Mouse (Mus musculus): ENCODE data around the gene Ptdss2. TPM values are rescaled to one million over a fixed set of nuclear protein-coding genes. Genes with fewer than 3 reads are reported as not detected.

Gene Ptdss2
- polyA plus RNA-seq, 1 experiment from 2014 or later = 64.5 TPM

- H3K9me3 ChIP-seq (ENCODE audit: control insufficient read depth, low read length) = no peaks in the 10 kb centered on the region
- H3K4me3 ChIP-seq (ENCODE audit: low read depth, low read length) = no peak overlapping the region
- H3K36me3 ChIP-seq (ENCODE audit: control insufficient read depth, insufficient read depth, low read length) = peaks cover 80% of the 10 kb centered on the region
- H3K4me2 ChIP-seq (ENCODE audit: low read depth, low read length) = no peak overlapping the region
- H3K27ac ChIP-seq (replicated peaks; ENCODE audit: low read depth, low read length) = no peak overlapping the region
- DNase-seq (ENCODE audit: low spot score) (no peak), ATAC-seq (ENCODE audit: low read depth) (no peak)
- H3K9ac ChIP-seq (ENCODE audit: low read depth, low read length) = no peak overlapping the region
- WGBS = 79% methylated on average over 7 of the region's 9 CpGs
- no peaks in the 10 kb centered on the region for H3K27me3 ChIP-seq (replicated peaks; ENCODE audit: control insufficient read depth, insufficient read depth, low read length)
- no peaks in the 10 kb centered on the region for H3K4me1 ChIP-seq (ENCODE audit: control insufficient read depth, insufficient read depth, low read length)
Observed at GRCm38 (mm10) chr7:141155362-141155761, 33.2 kb downstream of the Ptdss2 start.

GRCm38 (mm10) chr7:141164397-141164796 lies 42.2 kb downstream of the Ptdss2 start:
- H3K9ac ChIP-seq (ENCODE audit: low read depth, low read length) = no peak overlapping the region
- no peak overlapping the region for H3K4me2 ChIP-seq (ENCODE audit: low read depth, low read length)
- ATAC-seq (ENCODE audit: low read depth) = no peak
- no peaks in the 10 kb centered on the region for H3K27me3 ChIP-seq (replicated peaks; ENCODE audit: control insufficient read depth, insufficient read depth, low read length)
- no peaks in the 10 kb centered on the region for H3K9me3 ChIP-seq (ENCODE audit: control insufficient read depth, low read length)
- no peak overlapping the region for H3K4me3 ChIP-seq (ENCODE audit: low read depth, low read length)
- peaks cover 59% of the 10 kb centered on the region for H3K36me3 ChIP-seq (ENCODE audit: control insufficient read depth, insufficient read depth, low read length)
- 94% methylated on average over 7 of the region's 7 CpGs for WGBS
- no peak for DNase-seq (ENCODE audit: low spot score)
- no peak overlapping the region for H3K27ac ChIP-seq (replicated peaks; ENCODE audit: low read depth, low read length)
- peaks cover 14% of the 10 kb centered on the region for H3K4me1 ChIP-seq (ENCODE audit: control insufficient read depth, insufficient read depth, low read length)

- no peaks in the 10 kb centered on the region for H3K27me3 ChIP-seq (replicated peaks; ENCODE audit: control insufficient read depth, insufficient read depth, low read length)
- no peak overlapping the region for H3K9ac ChIP-seq (ENCODE audit: low read depth, low read length)
- H3K9me3 ChIP-seq (ENCODE audit: control insufficient read depth, low read length) = no peaks in the 10 kb centered on the region
- H3K36me3 ChIP-seq (ENCODE audit: control insufficient read depth, insufficient read depth, low read length) = peaks cover 54% of the 10 kb centered on the region
- H3K4me3 ChIP-seq (ENCODE audit: low read depth, low read length) = no peak overlapping the region
- WGBS = 85% methylated on average over 6 of the region's 6 CpGs
- H3K4me2 ChIP-seq (ENCODE audit: low read depth, low read length) = no peak overlapping the region
- DNase-seq (ENCODE audit: low spot score) (no peak), ATAC-seq (ENCODE audit: low read depth) (no peak)
- no peak overlapping the region for H3K27ac ChIP-seq (replicated peaks; ENCODE audit: low read depth, low read length)
- peaks cover 14% of the 10 kb centered on the region for H3K4me1 ChIP-seq (ENCODE audit: control insufficient read depth, insufficient read depth, low read length)
Observed at GRCm38 (mm10) chr7:141164850-141165249, 42.7 kb downstream of the Ptdss2 start.

- WGBS = 18% methylated on average over 7 of the region's 7 CpGs
Observed at GRCm38 (mm10) chr7:141167901-141168517, 45.8 kb downstream of the Ptdss2 start.

GRCm38 (mm10) chr7:141168518-141168953 lies 46.4 kb downstream of the Ptdss2 start:
- no peaks in the 10 kb centered on the region for H3K9me3 ChIP-seq (ENCODE audit: control insufficient read depth, low read length)
- DNase-seq (ENCODE audit: low spot score) (peak; percentile 91), ATAC-seq (ENCODE audit: low read depth) (peak; percentile 58)
- peak overlapping the region; percentile 75 for H3K27ac ChIP-seq (replicated peaks; ENCODE audit: low read depth, low read length)
- H3K4me1 ChIP-seq (ENCODE audit: control insufficient read depth, insufficient read depth, low read length) = peaks cover 21% of the 10 kb centered on the region
- H3K27me3 ChIP-seq (replicated peaks; ENCODE audit: control insufficient read depth, insufficient read depth, low read length) = no peaks in the 10 kb centered on the region
- H3K4me2 ChIP-seq (ENCODE audit: low read depth, low read length) = peak overlapping the region; percentile 81
- peak overlapping the region; percentile 79 for H3K9ac ChIP-seq (ENCODE audit: low read depth, low read length)
- peak overlapping the region; percentile 60 for H3K4me3 ChIP-seq (ENCODE audit: low read depth, low read length)
- WGBS = 2% methylated on average over 22 of the region's 22 CpGs
- peaks cover 19% of the 10 kb centered on the region; the same call in 1 of the 2 replicates for H3K36me3 ChIP-seq (ENCODE audit: control insufficient read depth, insufficient read depth, low read length)

More at GRCm38 (mm10) chr7:141167901-141168517, 45.8 kb downstream of the Ptdss2 start:
- Histone ChIP-seq H3K4me3 (ENCODE audit: low read depth, low read length) (peak overlapping the region; percentile 60), H3K9me3 (ENCODE audit: control insufficient read depth, low read length) (no peaks in the 10 kb centered on the region), H3K27me3 (replicated peaks; ENCODE audit: control insufficient read depth, insufficient read depth, low read length) (no peaks in the 10 kb centered on the region), H3K9ac (ENCODE audit: low read depth, low read length) (peak overlapping the region; percentile 79), H3K4me2 (ENCODE audit: low read depth, low read length) (peak overlapping the region; percentile 81), H3K4me1 (ENCODE audit: control insufficient read depth, insufficient read depth, low read length) (peaks cover 16% of the 10 kb centered on the region), H3K27ac (replicated peaks; ENCODE audit: low read depth, low read length) (peak overlapping the region; percentile 75), H3K36me3 (ENCODE audit: control insufficient read depth, insufficient read depth, low read length) (peaks cover 24% of the 10 kb centered on the region; the same call in 1 of the 2 replicates)
- DNase-seq (ENCODE audit: low spot score) (peak; percentile 43), ATAC-seq (ENCODE audit: low read depth) (no peak; the same call in 1 of the 2 replicates)

GRCm38 (mm10) chr7:141169300-141169699 lies 47.1 kb downstream of the Ptdss2 start:
- peaks cover 11% of the 10 kb centered on the region; the same call in 1 of the 2 replicates for H3K36me3 ChIP-seq (ENCODE audit: control insufficient read depth, insufficient read depth, low read length)
- no peak overlapping the region for H3K9ac ChIP-seq (ENCODE audit: low read depth, low read length)
- peaks cover 21% of the 10 kb centered on the region for H3K4me1 ChIP-seq (ENCODE audit: control insufficient read depth, insufficient read depth, low read length)
- no peaks in the 10 kb centered on the region for H3K9me3 ChIP-seq (ENCODE audit: control insufficient read depth, low read length)
- no peak for DNase-seq (ENCODE audit: low spot score)
- no peak for ATAC-seq (ENCODE audit: low read depth)
- WGBS = 75% methylated on average over 1 of the region's 1 CpGs
- no peak overlapping the region for H3K4me3 ChIP-seq (ENCODE audit: low read depth, low read length)
- H3K27me3 ChIP-seq (replicated peaks; ENCODE audit: control insufficient read depth, insufficient read depth, low read length) = no peaks in the 10 kb centered on the region
- H3K27ac ChIP-seq (replicated peaks; ENCODE audit: low read depth, low read length) = peak overlapping the region; percentile 31
- peak overlapping the region; percentile 81 for H3K4me2 ChIP-seq (ENCODE audit: low read depth, low read length)

GRCm38 (mm10) chr7:141169866-141170265 lies 47.7 kb downstream of the Ptdss2 start:
- no peak for ATAC-seq (ENCODE audit: low read depth)
- peaks cover 21% of the 10 kb centered on the region for H3K4me1 ChIP-seq (ENCODE audit: control insufficient read depth, insufficient read depth, low read length)
- no peaks in the 10 kb centered on the region for H3K9me3 ChIP-seq (ENCODE audit: control insufficient read depth, low read length)
- no peak overlapping the region for H3K9ac ChIP-seq (ENCODE audit: low read depth, low read length)
- no peak overlapping the region for H3K4me2 ChIP-seq (ENCODE audit: low read depth, low read length)
- no peak overlapping the region for H3K27ac ChIP-seq (replicated peaks; ENCODE audit: low read depth, low read length)
- 0 out of 2 replicates have a peak, but pooled peaks cover 7% of the 10 kb centered on the region for H3K36me3 ChIP-seq (ENCODE audit: control insufficient read depth, insufficient read depth, low read length)
- no peaks in the 10 kb centered on the region for H3K27me3 ChIP-seq (replicated peaks; ENCODE audit: control insufficient read depth, insufficient read depth, low read length)
- DNase-seq (ENCODE audit: low spot score) = no peak
- H3K4me3 ChIP-seq (ENCODE audit: low read depth, low read length) = no peak overlapping the region

GRCm38 (mm10) chr7:141172116-141173006 lies 50.2 kb downstream of the Ptdss2 start, which contains the start of gene Rnh1:
Gene Rnh1 (minus strand): TSS chr7:141172857.
- Histone ChIP-seq H3K4me3 (ENCODE audit: low read depth, low read length) (peak within 1 kb of the TSS; percentile 56), H3K36me3 (ENCODE audit: control insufficient read depth, insufficient read depth, low read length) (no peaks in the 10 kb centered on the region), H3K4me1 (ENCODE audit: control insufficient read depth, insufficient read depth, low read length) (peaks cover 21% of the 10 kb centered on the region), H3K27me3 (replicated peaks; ENCODE audit: control insufficient read depth, insufficient read depth, low read length) (no peaks in the 10 kb centered on the region), H3K9ac (ENCODE audit: low read depth, low read length) (peak within 1 kb of the TSS; percentile 69), H3K9me3 (ENCODE audit: control insufficient read depth, low read length) (no peaks in the 10 kb centered on the region), H3K4me2 (ENCODE audit: low read depth, low read length) (peak within 1 kb of the TSS; percentile 71), H3K27ac (replicated peaks; ENCODE audit: low read depth, low read length) (peak within 1 kb of the TSS; percentile 86)
- peak; percentile 96 for ATAC-seq (ENCODE audit: low read depth)
- peak; percentile 98 for DNase-seq (ENCODE audit: low spot score)
- 3% methylated on average over 43 of the region's 55 CpGs for WGBS
